In genomic region chr10:75036883-75037379, GRCm38 (mm10) we compare ENCODE assay signal across 8 mouse cellular contexts. TPM values are rescaled to one million over a fixed set of nuclear protein-coding genes. Genes with fewer than 3 reads are reported as not detected.
A peak's percentile ranks its signal among the peaks of the same experiment; 100 is the strongest.
DNase-seq lines count a peak whose midpoint lies in the region; ATAC-seq and TF ChIP-seq lines count a peak whose summit lies in the region.

Rab36 (plus strand) TSS chr10:75037058.

- peak; percentile 92 for ATAC-seq in forebrain, embryonic 15.5 days (replicated peaks)
- peak; percentile 93 for ATAC-seq in neural tube, embryonic 15.5 days (ENCODE audit: low FRiP score)

- in situ Hi-C loops in CH12.LX (cut with MboI; ENCODE audit: low pct_ligation_motif_present, low pct_unique_long_range_greater_than_20kb, low sequenced_read_pairs) = no loop called here

- TF ChIP-seq CTCF in CH12.LX (conservative IDR thresholded peaks at IDR 0.05 in 1 of 2, IDR thresholded peaks at IDR 0.05 in 1 of 2; ENCODE audit: low read depth in 2 of 2, low read length in 2 of 2) = no peak

- H3K36me3 ChIP-seq in CH12.LX (replicated peaks in 1 of 2; ENCODE audit: control insufficient read depth in 1 of 2, insufficient read depth in 1 of 2, low read length in 1 of 2) = no peaks in the 10 kb centered on the region
- no peaks in the 10 kb centered on the region for H3K36me3 ChIP-seq in forebrain, embryonic 15.5 days
- no peaks in the 10 kb centered on the region for H3K36me3 ChIP-seq in neural tube, embryonic 15.5 days

- TF ChIP-seq RAD21 in CH12.LX (IDR thresholded peaks at IDR 0.05; ENCODE audit: low read depth, low read length) = no peak

- DNase-seq in CH12.LX (ENCODE audit: extremely low read depth) = peak; percentile 89
- DNase-seq in c-Kit-positive CD71-positive TER-119-positive erythroid progenitor cells, embryonic 14.5 days (ENCODE audit: low spot score) = peak; percentile 9
- peak; percentile 91 for DNase-seq in heart, postnatal 25 days (ENCODE audit: low spot score)
- DNase-seq in layer of hippocampus, adult 18-20 months (ENCODE audit: low spot score in 2 of 2) = peak; percentile 90 to 95
- peak; percentile 89 to 93 for DNase-seq in lung, adult 18-20 months
- peak; percentile 100 for DNase-seq in testis, postnatal 10 days (ENCODE audit: low spot score)

- peak within 1 kb of the TSS; percentile 63 for H3K4me2 ChIP-seq in CH12.LX (ENCODE audit: insufficient read depth, low read depth, poor library complexity, severe bottlenecking)
- peak within 1 kb of the TSS; percentile 74 for H3K4me2 ChIP-seq in forebrain, embryonic 15.5 days (replicated peaks)
- peak within 1 kb of the TSS; percentile 67 for H3K4me2 ChIP-seq in neural tube, embryonic 15.5 days

- TF ChIP-seq POLR2A in CH12.LX (IDR thresholded peaks at IDR 0.05; ENCODE audit: low read depth, low read length) = no peak; the same call in 1 of the 2 replicates

- H3K4me3 ChIP-seq in CH12.LX (replicated peaks in 1 of 3; ENCODE audit: low read depth in 2 of 3, low read length in 2 of 3, poor library complexity in 1 of 3) = peak within 1 kb of the TSS; percentile 30 to 49 (median 42)
- peak within 1 kb of the TSS; percentile 43 for H3K4me3 ChIP-seq in forebrain, embryonic 15.5 days
- H3K4me3 ChIP-seq in neural tube, embryonic 15.5 days (replicated peaks) = peak within 1 kb of the TSS; percentile 43

- no peaks in the 10 kb centered on the region for H3K9me3 ChIP-seq in CH12.LX (replicated peaks; ENCODE audit: low read length)
- no peaks in the 10 kb centered on the region for H3K9me3 ChIP-seq in forebrain, embryonic 15.5 days
- H3K9me3 ChIP-seq in neural tube, embryonic 15.5 days (replicated peaks) = no peaks in the 10 kb centered on the region

- TF ChIP-seq EP300 in CH12.LX (IDR thresholded peaks at IDR 0.05; ENCODE audit: low read length) = no peak

- no peaks in the 10 kb centered on the region for H3K27me3 ChIP-seq in CH12.LX (replicated peaks)
- H3K27me3 ChIP-seq in forebrain, embryonic 15.5 days = no peaks in the 10 kb centered on the region
- no peaks in the 10 kb centered on the region for H3K27me3 ChIP-seq in neural tube, embryonic 15.5 days (replicated peaks)

- no peak within 1 kb of the TSS for H3K27ac ChIP-seq in CH12.LX (ENCODE audit: insufficient read depth, low read depth)
- H3K27ac ChIP-seq in forebrain, embryonic 15.5 days (replicated peaks) = peak within 1 kb of the TSS; percentile 60
- peak within 1 kb of the TSS; percentile 87 for H3K27ac ChIP-seq in neural tube, embryonic 15.5 days (replicated peaks)

- intact Hi-C loops in heart, postnatal 25 days (cut with DNase I) = no loop called here

- no peak within 1 kb of the TSS; the same call in 1 of the 2 replicates for H3K9ac ChIP-seq in CH12.LX (ENCODE audit: insufficient read depth, low read depth)
- H3K9ac ChIP-seq in forebrain, embryonic 15.5 days (replicated peaks) = peak within 1 kb of the TSS; percentile 48
- H3K9ac ChIP-seq in neural tube, embryonic 15.5 days (replicated peaks) = peak within 1 kb of the TSS; percentile 41

- peaks cover 7 to 41% of the 10 kb centered on the region in 2 experiments for H3K4me1 ChIP-seq in CH12.LX (ENCODE audit: control insufficient read depth in 1 of 2, insufficient read depth in 2 of 2)
- H3K4me1 ChIP-seq in forebrain, embryonic 15.5 days = peaks cover 30% of the 10 kb centered on the region
- H3K4me1 ChIP-seq in neural tube, embryonic 15.5 days = peaks cover 39% of the 10 kb centered on the region

- dilution Hi-C loops in CH12.LX (cut with MboI; ENCODE audit: extremely low pct_ligation_motif_present, extremely low pct_unique_long_range_greater_than_20kb, low sequenced_read_pairs) = no loop called here

- H3K79me2 ChIP-seq in CH12.LX (replicated peaks; ENCODE audit: control insufficient read depth, extremely low read depth, insufficient read depth, poor library complexity, severe bottlenecking) = no peaks in the 10 kb centered on the region

- under 1% methylated on average over 36 of the region's 36 CpGs for WGBS in forebrain, embryonic 15.5 days
- under 1% methylated on average over 36 of the region's 36 CpGs for WGBS in neural tube, embryonic 15.5 days

TF ChIP-seq in CH12.LX, 34 proteins besides CTCF, POLR2A, EP300 and RAD21:
- TF ChIP-seq SMC3 (IDR thresholded peaks at IDR 0.05; ENCODE audit: low read depth, low read length) = no peak
- TF ChIP-seq MYC (IDR thresholded peaks at IDR 0.05; ENCODE audit: low read depth, low read length) = no peak
- no peak for TF ChIP-seq MAFK (IDR thresholded peaks at IDR 0.05; ENCODE audit: insufficient replicate concordance, low read length)
- no peak for TF ChIP-seq ZC3H11A (IDR thresholded peaks at IDR 0.05; ENCODE audit: low read depth, low read length)
- peak; percentile 12; the same call in 1 of the 2 replicates for TF ChIP-seq NRF1 (IDR thresholded peaks at IDR 0.05; ENCODE audit: low read depth, low read length)
- TF ChIP-seq MXI1 (IDR thresholded peaks at IDR 0.05; ENCODE audit: low read depth, low read length) = peak; percentile 94
- TF ChIP-seq HCFC1 (IDR thresholded peaks at IDR 0.05; ENCODE audit: low read depth, low read length) = no peak
- peak; percentile 93 for TF ChIP-seq ELF1 (IDR thresholded peaks at IDR 0.05; ENCODE audit: low read depth, low read length)
- TF ChIP-seq BHLHE40 (IDR thresholded peaks at IDR 0.05; ENCODE audit: low read depth, low read length) = 0 out of 2 replicates have a peak, but pooled peaks have one; percentile 12
- TF ChIP-seq NELFE (IDR thresholded peaks at IDR 0.05; ENCODE audit: low read depth, low read length) = no peak
- no peak for TF ChIP-seq UBTF (IDR thresholded peaks at IDR 0.05; ENCODE audit: low read depth, low read length)
- TF ChIP-seq RCOR1 (conservative IDR thresholded peaks at IDR 0.05; ENCODE audit: low read depth, low read length) = no peak
- no peak for TF ChIP-seq MEF2A (IDR thresholded peaks at IDR 0.05; ENCODE audit: borderline replicate concordance, low read depth, low read length)
- no peak for TF ChIP-seq MAX (IDR thresholded peaks at IDR 0.05; ENCODE audit: low read length)
- TF ChIP-seq IRF4 (IDR thresholded peaks at IDR 0.05; ENCODE audit: low read depth, low read length) = 0 out of 2 replicates have a peak, but pooled peaks have one; percentile 30
- TF ChIP-seq JUN (IDR thresholded peaks at IDR 0.05; ENCODE audit: insufficient read depth, low read depth, low read length) = no peak
- no peak for TF ChIP-seq CHD1 (IDR thresholded peaks at IDR 0.05; ENCODE audit: low read depth, low read length)
- TF ChIP-seq SIN3A (IDR thresholded peaks at IDR 0.05; ENCODE audit: low read length) = peak; percentile 83
- no peak for TF ChIP-seq TCF12 (IDR thresholded peaks at IDR 0.05; ENCODE audit: low read depth, low read length)
- TF ChIP-seq GABPA (IDR thresholded peaks at IDR 0.05; ENCODE audit: insufficient replicate concordance, low read depth, low read length) = no peak

RNA-seq across cellular contexts. Expression of gene Rab36, which starts in this region (rescaled TPM):
- total RNA-seq in CH12.LX (2012; rRNA removed) (0.59 and 0.67 TPM in 2 replicates), CH12.LX (2014; rRNA removed) (0.07 and 0.34 TPM in 2 replicates)
- polyA plus RNA-seq in CH12.LX (2012; ENCODE audit: insufficient read length, low read depth) = 1.2 and 1.5 TPM in 2 replicates
- 13.3 and 13.7 TPM in 2 replicates for polyA plus RNA-seq in forebrain, embryonic 15.5 days (2015; fragmentation: Nextera tagmentation; extraction: Ambion mirVana)
- under 1 TPM; 0.49 to 0.50 TPM for total RNA-seq in heart, postnatal 25 days (2021)
- 10 to 100 TPM; 28.6 to 30.5 TPM for total RNA-seq in layer of hippocampus, adult 18-20 months (2021)
- 16.7 and 17.4 TPM in 2 replicates for polyA plus RNA-seq in neural tube, embryonic 15.5 days (2015; fragmentation: Nextera tagmentation; extraction: Ambion mirVana)

Comparison
In these comparisons a context has a peak if more than half of its experiments do, and no peak if none do; other contexts are left out.
1. RNA of gene Rab36 (total RNA-seq): 28.6 to 30.5 TPM in layer of hippocampus, adult 18-20 months; 0.07 to 0.67 TPM in CH12.LX and 0.49 to 0.50 TPM in heart, postnatal 25 days; every median in the first group is over 10 times any median in the second.
2. Peak in DNase-seq in heart, postnatal 25 days; RNA of the gene not detected or under 1 TPM.
3. DNase-seq: peak in every context shown above with its lines; median percentile 100 in testis, postnatal 10 days; 92 in layer of hippocampus, adult 18-20 months; 91 in heart, postnatal 25 days; 91 in lung, adult 18-20 months; 89 in CH12.LX; 9 in c-Kit-positive CD71-positive TER-119-positive erythroid progenitor cells, embryonic 14.5 days.
4. Peak in every context shown above with its lines, with median percentiles within 50 percentile points of each other: H3K4me2 ChIP-seq and H3K4me3 ChIP-seq.